Mouse (Mus musculus) liver, embryonic 14.5 days (tissue): ENCODE results near the gene Gm44511. TPM values are rescaled to one million over a fixed set of nuclear protein-coding genes. Genes with fewer than 3 reads are reported as not detected.
"Not testable (repeated sequence)": the region's sequence is repeated elsewhere in the genome, so short reads cannot be mapped to it uniquely, and the experiment has no call there.

Experiments used
- ATAC-seq: fragments of 200-750 bp; cut with Nextera tagmentation; 2 replicates; pipeline ENCODE4 v1.8.0; 2017; ENCODE audit warnings: moderate number of reproducible peaks, mild to moderate bottlenecking, moderate library complexity; ENCODE audit not compliant: insufficient read depth
- DNase-seq, 3 experiments: peaks; one replicate each; pipeline ENCODE4 v3.0.0-alpha.2; 2012 to 2013; ENCODE audit warnings: low read depth in 3 of 3, low spot score in 3 of 3
- H3K27ac ChIP-seq: fragments of 300-500 bp; sonication (generic); 2 replicates; pipeline ENCODE4 v1.5.1; 2014; ENCODE audit warnings: moderate library complexity, mild to moderate bottlenecking, control low read depth, inconsistent platforms
- H3K27me3 ChIP-seq: fragments of 300-500 bp; sonication (generic); 2 replicates; pipeline ENCODE4 v1.6.1; 2014; ENCODE audit warnings: mild to moderate bottlenecking, low read length, moderate library complexity; ENCODE audit not compliant: control insufficient read depth, insufficient read depth
- H3K36me3 ChIP-seq: fragments of 300-500 bp; sonication (generic); replicated peaks from 2 replicates; pipeline ENCODE4 v1.6.1; 2014; ENCODE audit warnings: low read depth; ENCODE audit not compliant: control insufficient read depth, insufficient read depth
- H3K4me1 ChIP-seq, 2 experiments: fragments of 200-500 bp in 1 of 2; fragments of 300-500 bp in 1 of 2; sonication (generic) in 1 of 2; replicated peaks; 2 replicates each; pipeline ENCODE4 v1.6.1; 2012 to 2014; ENCODE audit warnings: antibody characterized with exemption in 1 of 2, inconsistent platforms in 1 of 2, low read length in 1 of 2; ENCODE audit not compliant: control insufficient read depth in 2 of 2, insufficient read depth in 2 of 2
- H3K4me2 ChIP-seq: fragments of 300-500 bp; sonication (generic); 2 replicates; pipeline ENCODE4 v1.6.1; 2014; ENCODE audit warnings: low read depth, mild to moderate bottlenecking, control low read depth, moderate library complexity
- H3K4me3 ChIP-seq, 2 experiments: fragments of 200-500 bp in 1 of 2; fragments of 300-500 bp in 1 of 2; sonication (generic) in 1 of 2; 2 replicates each; pipeline ENCODE4 v1.5.1; 2012 to 2014; ENCODE audit warnings: low read depth in 2 of 2, low read length in 2 of 2, mild to moderate bottlenecking in 2 of 2, control low read depth in 1 of 2, inconsistent platforms in 1 of 2, moderate library complexity in 1 of 2; ENCODE audit not compliant: insufficient read depth in 1 of 2
- H3K9ac ChIP-seq: fragments of 300-500 bp; sonication (generic); replicated peaks from 2 replicates; pipeline ENCODE4 v1.6.1; 2014; ENCODE audit warnings: mild to moderate bottlenecking, control low read depth, moderate library complexity
- H3K9me3 ChIP-seq: fragments of 300-500 bp; sonication (generic); 2 replicates; pipeline ENCODE4 v1.6.1; 2016; ENCODE audit warnings: low read length, mixed read lengths; ENCODE audit not compliant: control insufficient read depth
- CTCF ChIP-seq: IDR thresholded peaks from 2 replicates; pipeline ENCODE4 v1.5.1; 2016; ENCODE audit warnings: antibody characterized with exemption, low read depth, control low read depth
- EP300 ChIP-seq: IDR thresholded peaks from 2 replicates; pipeline ENCODE4 v1.6.1; 2016; ENCODE audit warnings: antibody characterized with exemption, low read depth
- WGBS: fragments of 180-500 bp; shearing (Covaris S2); extraction: QIAGEN DNeasy Blood & Tissue Kit; methylation state at CpG from one replicate; pipeline ENCODE4 v1.1.7; 2014; ENCODE audit not compliant: insufficient replicate concordance; 5-methylcytosine and 5-hydroxymethylcytosine counted together
- polyA plus RNA-seq, 2 experiments: library from polyadenylated mRNA; depleted of rRNA in 1 of 2; stranded (reverse) in 1 of 2; unstranded in 1 of 2; fragments of >200 nt; fragmentation: Nextera tagmentation in 1 of 2; extraction: Ambion mirVana in 1 of 2; gene quantifications; 2 replicates each; pipeline versions ENCODE4 v1.2.1 to v1.2.3; 2012 to 2014

The Gm44511 gene
- polyA plus RNA-seq, 2 experiments, result not detected

- WGBS, result 4% methylated on average over 30 of the region's 30 CpGs
- H3K4me3 ChIP-seq, result peak overlapping the region; percentile 59 to 93
- H3K4me1 ChIP-seq, result peaks cover 0 to 6% of the 10 kb centered on the region in 2 experiments; a peak in 2 of 4 replicates
- TF ChIP-seq EP300 (no peak), CTCF (peak; percentile 68)
- ATAC-seq, result peak; percentile 82
- no peaks in the 10 kb centered on the region for H3K9me3 ChIP-seq
- H3K36me3 ChIP-seq, result no peaks in the 10 kb centered on the region
- H3K4me2 ChIP-seq, result peak overlapping the region; percentile 75
- peak overlapping the region; percentile 55 for H3K9ac ChIP-seq
- peak; percentile 81 to 89 (median 82) for DNase-seq
- no peak overlapping the region for H3K27ac ChIP-seq
- no peaks in the 10 kb centered on the region for H3K27me3 ChIP-seq
Measured at GRCm38 (mm10) chr6:128763736-128764523, 62.2 kb downstream of the Gm44511 start.

- H3K27ac ChIP-seq, ATAC-seq, H3K9me3 ChIP-seq, H3K27me3 ChIP-seq, H3K36me3 ChIP-seq, DNase-seq, H3K4me1 ChIP-seq, H3K9ac ChIP-seq: not testable (repeated sequence)
- Histone ChIP-seq H3K4me3 (peak overlapping the region in 1 of 2 experiments; percentile 75; a peak in 2 of 4 replicates), H3K4me2 (peak overlapping the region; percentile 75)
- WGBS, result 64% methylated on average over 10 of the region's 10 CpGs
Measured at GRCm38 (mm10) chr6:128762892-128763670, 63.0 kb downstream of the Gm44511 start.

- H3K4me1 ChIP-seq, result peaks cover 0 to 6% of the 10 kb centered on the region in 2 experiments; a peak in 2 of 4 replicates
- 45% methylated on average over 5 of the region's 5 CpGs for WGBS
- no peaks in the 10 kb centered on the region for H3K36me3 ChIP-seq
- no peak overlapping the region for H3K27ac ChIP-seq
- H3K4me3 ChIP-seq, result peak overlapping the region; percentile 70 to 90
- no peak for ATAC-seq
- no peak for DNase-seq
- peak overlapping the region; percentile 31 for H3K9ac ChIP-seq
- no peaks in the 10 kb centered on the region for H3K9me3 ChIP-seq
- no peaks in the 10 kb centered on the region for H3K27me3 ChIP-seq
- no peak for TF ChIP-seq CTCF
- no peak for TF ChIP-seq EP300
- H3K4me2 ChIP-seq, result peak overlapping the region; percentile 62
Measured at GRCm38 (mm10) chr6:128761144-128761540, 65.0 kb downstream of the Gm44511 start.

- not testable (repeated sequence) for H3K9me3 ChIP-seq, H3K4me1 ChIP-seq, H3K36me3 ChIP-seq, H3K27me3 ChIP-seq
- peak; percentile 92 for TF ChIP-seq CTCF
- peak; percentile 68 for ATAC-seq
- under 1% methylated on average over 44 of the region's 44 CpGs for WGBS
- Histone ChIP-seq H3K9ac (peak overlapping the region; percentile 72), H3K27ac (peak overlapping the region; percentile 23; the same call in 1 of the 2 replicates), H3K4me3 (peak overlapping the region; percentile 70 to 90), H3K4me2 (peak overlapping the region; percentile 62)
- DNase-seq, result peak; percentile 57 to 66 (median 65)
Measured at GRCm38 (mm10) chr6:128760416-128761143, 65.5 kb downstream of the Gm44511 start.

GRCm38 (mm10) chr6:128760016-128760415 lies 66.1 kb downstream of the Gm44511 start:
- peak overlapping the region; percentile 62 for H3K4me2 ChIP-seq
- peak overlapping the region; percentile 72 for H3K9ac ChIP-seq
- not testable (repeated sequence) for H3K27me3 ChIP-seq, H3K4me1 ChIP-seq, H3K9me3 ChIP-seq, H3K36me3 ChIP-seq
- peak; percentile 58 to 73 (median 64) for DNase-seq
- peak; percentile 42 for ATAC-seq
- WGBS, result 0% methylated on average over 22 of the region's 22 CpGs
- H3K4me3 ChIP-seq, result peak overlapping the region; percentile 70 to 76
- peak overlapping the region; percentile 23; the same call in 1 of the 2 replicates for H3K27ac ChIP-seq
